Mouse (Mus musculus): ENCODE measurements around the gene Olfr1356. TPM values are rescaled to one million over a fixed set of nuclear protein-coding genes. Genes with fewer than 3 reads are reported as not detected.
A peak's percentile ranks its signal among the peaks of the same experiment; 100 is the strongest.
"Not testable (repeated sequence)": the region's sequence is repeated elsewhere in the genome, so short reads cannot be mapped to it uniquely, and the experiment has no call there.

The Olfr1356 gene
- not detected for total RNA-seq (2021)
- long read RNA-seq, experiment 1 = 0 reads
- long read RNA-seq, experiment 2 = 0 reads

GRCm38 (mm10) chr10:78852066-78852465 is at the start of gene Olfr1356:
TSS of gene Olfr1356 (minus strand) at chr10:78852166.
- no peak for DNase-seq
- intact Hi-C loops (cut with DNase I) = no loop called here

GRCm38 (mm10) chr10:78875240-78875639 is 23.3 kb upstream of the Olfr1356 start, which contains the start of gene Olfr1355:
TSS of gene Olfr1355 (plus strand) at chr10:78875540.
- intact Hi-C loops (cut with DNase I) = no loop called here
- no peak for DNase-seq

- intact Hi-C loops (cut with DNase I); DNase-seq: not testable (repeated sequence)
Observed at GRCm38 (mm10) chr10:78840456-78840855, 11.5 kb downstream of the Olfr1356 start.

GRCm38 (mm10) chr10:78812358-78813060 is 39.5 kb downstream of the Olfr1356 start:
- DNase-seq = peak in 1 of 2 experiments; percentile 2
- intact Hi-C loops (cut with DNase I) = no loop called here

- intact Hi-C loops (cut with DNase I) = no loop called here
- DNase-seq = no peak
Observed at GRCm38 (mm10) chr10:78801449-78801848, 50.5 kb downstream of the Olfr1356 start.

Other genes with a start within 250 kb of the Olfr1356 start
- not detected for gene Olfr1357, start 234.1 kb downstream of the Olfr1356 start, total RNA-seq (2021)
- gene Casp14, start 133.9 kb downstream of the Olfr1356 start, total RNA-seq (2021) = not detected
- gene Ccdc105, start 99.1 kb downstream of the Olfr1356 start, total RNA-seq (2021) = not detected
- under 1 TPM in 1 of 2 experiments, not detected in 1; 0.10 TPM for gene Slc1a6, start 71.7 kb downstream of the Olfr1356 start, total RNA-seq (2021)
- gene Olfr1355, start 23.4 kb upstream of the Olfr1356 start, total RNA-seq (2021) = not detected
- not detected for gene Olfr1354, start 61.0 kb upstream of the Olfr1356 start, total RNA-seq (2021)
- gene Olfr8, start 98.5 kb upstream of the Olfr1356 start, total RNA-seq (2021) = not detected
- gene Olfr1353, start 111.1 kb upstream of the Olfr1356 start, total RNA-seq (2021) = not detected
- gene Olfr1352, start 128.9 kb upstream of the Olfr1356 start, total RNA-seq (2021) = not detected
- gene Olfr1351, start 160.3 kb upstream of the Olfr1356 start, total RNA-seq (2021) = not detected
- gene Olfr57, start 176.6 kb upstream of the Olfr1356 start, total RNA-seq (2021) = not detected
- 10 to 100 TPM; 12.8 to 15.1 TPM for gene 2610008E11Rik, start 245.4 kb upstream of the Olfr1356 start, total RNA-seq (2021)